Mouse (Mus musculus): ENCODE measurements around the gene Chrna7. TPM values are rescaled to one million over a fixed set of nuclear protein-coding genes. Genes with fewer than 3 reads are reported as not detected.

The Chrna7 gene
- polyA plus RNA-seq (2015; fragmentation: Nextera tagmentation; extraction: Ambion mirVana), result 7.1 and 8.0 TPM in 2 replicates

DNA sequence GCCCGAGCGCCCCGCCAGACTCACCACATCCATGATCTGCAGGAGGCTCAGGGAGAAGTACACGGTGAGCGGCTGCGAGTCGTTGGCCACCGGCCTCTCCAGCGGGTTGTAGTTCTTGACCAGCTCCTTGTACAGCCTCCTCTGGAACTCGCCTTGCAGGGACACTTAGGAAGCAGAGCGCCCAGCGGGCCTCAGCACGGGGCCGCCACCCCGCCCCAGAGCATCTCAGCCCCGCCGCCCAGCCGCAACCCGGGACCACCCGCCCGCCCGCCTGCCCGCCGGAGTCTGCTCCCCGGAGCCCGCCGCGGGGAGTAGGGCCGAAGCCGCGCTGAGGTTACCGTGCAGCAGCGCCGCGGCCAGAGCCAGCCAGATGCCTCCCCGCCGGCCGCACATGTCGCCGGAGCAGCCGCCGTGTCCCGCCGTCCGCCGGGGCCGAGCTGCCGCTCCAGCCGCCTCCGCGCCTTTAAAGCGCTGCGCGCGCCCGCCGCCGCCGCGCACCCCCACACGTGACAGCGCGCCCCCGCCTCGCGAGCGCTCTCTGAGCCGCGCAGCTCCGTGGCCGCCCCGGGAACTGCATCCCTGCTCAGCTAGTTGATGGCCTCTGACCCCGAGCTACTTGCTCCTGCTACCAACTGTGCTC, at the start of gene Chrna7:
Gene Chrna7, minus strand, starts transcription at position 486 of the 640 bp plus-strand sequence.

Other genes with a start within 250 kb of the Chrna7 start
- gene Otud7a, start 232.2 kb upstream of the Chrna7 start, polyA plus RNA-seq (2015; fragmentation: Nextera tagmentation; extraction: Ambion mirVana), result 7.3 and 8.3 TPM in 2 replicates